Mouse (Mus musculus): ENCODE measurements at regions not wholly inside any gene's neighbourhood (a gene's known extent, or its start where the extent isn't known, plus 50 kb on each side); places are given as distances from the start of the nearest gene placed in this dataset.

DNA sequence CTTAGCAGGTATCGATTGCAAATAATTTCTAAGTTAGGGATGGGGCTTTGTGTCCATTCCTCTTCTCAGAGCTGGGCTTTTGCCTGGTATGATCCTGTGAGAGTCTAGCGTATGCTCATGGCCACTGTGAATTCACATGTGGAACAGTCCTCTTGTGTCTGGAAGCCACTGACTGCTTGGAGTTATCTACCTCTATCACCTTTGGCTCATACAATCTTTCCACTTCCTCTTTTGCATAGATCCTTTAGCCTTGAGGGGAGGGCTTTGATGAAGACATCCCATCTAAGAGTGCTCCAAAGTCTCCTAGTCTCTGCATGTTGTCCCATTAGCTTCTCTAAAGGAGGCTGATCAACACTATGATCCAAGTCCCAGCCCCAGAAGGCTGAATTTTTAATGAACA, 135.8 kb upstream of the Max start:
- no peak for TF ChIP-seq CTCF (IDR thresholded peaks at IDR 0.05; ENCODE audit: borderline replicate concordance, insufficient read depth, low read length)
- no peak for TF ChIP-seq POLR2A (IDR thresholded peaks at IDR 0.05; ENCODE audit: low read depth, low read length)
